Mouse (Mus musculus): ENCODE results near the gene Trim47. TPM values are rescaled to one million over a fixed set of nuclear protein-coding genes. Genes with fewer than 3 reads are reported as not detected.
A peak's percentile ranks its signal among the peaks of the same experiment; 100 is the strongest.
"Not testable (repeated sequence)": the region's sequence is repeated elsewhere in the genome, so short reads cannot be mapped to it uniquely, and the experiment has no call there.

Gene Trim47
- polyA plus RNA-seq, 1 experiment = 21.5 TPM

DNA sequence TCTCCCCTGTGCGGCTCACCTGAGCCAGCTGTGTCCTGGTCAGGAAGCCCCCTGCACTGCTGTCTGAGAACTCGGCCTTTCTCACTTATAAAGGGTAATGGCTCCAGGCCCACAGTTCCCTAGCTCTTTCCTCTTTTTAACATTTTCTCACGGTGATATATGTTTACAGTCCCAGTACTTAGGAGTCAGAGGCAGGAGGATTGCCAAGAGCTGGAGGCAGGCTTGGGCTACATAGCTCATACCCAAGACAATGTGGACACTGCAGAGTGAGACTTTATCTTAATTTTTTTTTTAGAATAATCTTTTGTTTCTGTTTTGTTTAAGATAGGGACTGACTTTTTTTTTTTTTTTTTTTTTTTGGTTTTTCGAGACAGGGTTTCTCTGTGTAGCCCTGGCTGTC lies 24.5 kb downstream of the Trim47 start:
- Histone ChIP-seq H3K4me3 (ENCODE audit: insufficient read depth, low read length) (no peak overlapping the region), H3K4me1 (ENCODE audit: control insufficient read depth, insufficient read depth, low read length) (peaks cover 6% of the 10 kb centered on the region; the same call in 1 of the 2 replicates), H3K27ac (ENCODE audit: insufficient read depth, low read length) (peak overlapping the region; percentile 10; the same call in 1 of the 2 replicates)
- TF ChIP-seq CTCF (IDR thresholded peaks at IDR 0.05; ENCODE audit: borderline replicate concordance, insufficient read depth, low read length) = no peak
- TF ChIP-seq POLR2A (IDR thresholded peaks at IDR 0.05; ENCODE audit: low read depth, low read length) = no peak

DNA sequence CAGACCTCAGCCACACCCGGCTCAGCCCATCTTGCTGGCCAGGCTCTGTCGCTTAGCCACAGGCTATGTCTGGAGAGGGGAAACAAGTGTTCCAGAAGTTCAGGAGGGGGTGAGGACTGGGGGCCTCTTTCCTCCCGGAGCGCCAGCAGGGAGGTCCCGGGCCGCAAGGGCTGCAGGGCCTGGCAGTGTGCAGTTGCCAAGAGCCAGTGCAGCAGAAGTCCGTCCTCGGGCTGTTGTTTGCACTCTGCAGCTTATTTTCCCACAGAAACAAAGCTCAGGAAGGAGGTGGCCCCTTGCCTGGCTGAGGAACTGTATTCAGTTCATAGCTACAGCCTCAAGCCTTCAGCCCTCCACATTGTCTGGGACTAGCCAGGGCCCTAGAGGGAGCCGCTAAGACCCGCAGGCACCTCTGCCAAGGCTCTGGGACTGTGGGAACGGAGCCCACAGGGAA lies 25.1 kb downstream of the Trim47 start:
- TF ChIP-seq CTCF (IDR thresholded peaks at IDR 0.05; ENCODE audit: borderline replicate concordance, insufficient read depth, low read length) = no peak
- TF ChIP-seq POLR2A (IDR thresholded peaks at IDR 0.05; ENCODE audit: low read depth, low read length) = no peak
- Histone ChIP-seq H3K27ac (ENCODE audit: insufficient read depth, low read length) (peak overlapping the region; percentile 10; the same call in 1 of the 2 replicates), H3K4me1 (ENCODE audit: control insufficient read depth, insufficient read depth, low read length) (peaks cover 6% of the 10 kb centered on the region; the same call in 1 of the 2 replicates), H3K4me3 (ENCODE audit: insufficient read depth, low read length) (no peak overlapping the region)

DNA sequence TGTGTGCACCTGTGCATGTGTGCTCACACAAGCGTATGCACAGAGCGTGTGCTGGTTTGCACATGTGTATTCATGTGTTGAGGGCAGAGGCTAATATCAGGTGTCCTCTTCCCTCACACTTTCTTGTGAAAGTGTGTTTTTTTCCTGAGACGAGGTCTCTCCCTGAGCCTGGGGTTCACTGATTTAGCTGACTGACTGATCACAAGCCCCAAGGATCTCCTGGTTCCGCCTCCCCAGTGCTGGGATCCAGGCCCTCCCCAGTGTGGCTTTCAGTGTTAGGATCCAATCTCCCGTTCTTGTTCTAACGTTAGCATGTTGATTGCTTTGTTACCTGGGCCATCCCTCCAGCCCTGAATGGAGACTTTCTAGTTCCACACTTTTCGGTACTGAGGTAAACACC lies 26.2 kb downstream of the Trim47 start:
- Histone ChIP-seq H3K4me1 (ENCODE audit: control insufficient read depth, insufficient read depth, low read length) (peaks cover 6% of the 10 kb centered on the region; the same call in 1 of the 2 replicates), H3K27ac (ENCODE audit: insufficient read depth, low read length) (no peak overlapping the region), H3K4me3 (ENCODE audit: insufficient read depth, low read length) (no peak overlapping the region)
- TF ChIP-seq POLR2A (IDR thresholded peaks at IDR 0.05; ENCODE audit: low read depth, low read length) (no peak), CTCF (IDR thresholded peaks at IDR 0.05; ENCODE audit: borderline replicate concordance, insufficient read depth, low read length) (no peak)

DNA sequence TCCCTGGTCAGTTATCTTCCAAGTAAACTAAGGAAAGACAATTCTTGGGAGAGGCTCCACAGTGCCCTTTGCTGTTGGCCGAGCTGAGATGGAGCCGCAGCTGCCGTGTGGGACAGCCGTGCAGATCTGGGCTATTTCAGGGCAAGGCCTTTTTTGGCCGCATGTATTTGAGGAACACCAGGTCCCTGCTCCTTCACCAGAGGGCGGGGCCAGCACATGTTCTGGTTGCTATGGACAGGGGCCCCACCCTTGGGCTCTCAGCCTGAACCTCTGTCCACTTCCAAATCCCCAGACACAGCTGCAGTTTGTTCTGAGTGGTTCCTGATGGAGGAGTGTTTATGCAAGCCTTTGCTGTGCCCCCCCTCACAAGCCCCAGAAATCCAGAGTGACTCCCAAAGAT lies 26.6 kb downstream of the Trim47 start:
- Histone ChIP-seq H3K4me3 (ENCODE audit: insufficient read depth, low read length) (no peak overlapping the region), H3K27ac (ENCODE audit: insufficient read depth, low read length) (no peak overlapping the region), H3K4me1 (ENCODE audit: control insufficient read depth, insufficient read depth, low read length) (peaks cover 6% of the 10 kb centered on the region; the same call in 1 of the 2 replicates)
- TF ChIP-seq POLR2A (IDR thresholded peaks at IDR 0.05; ENCODE audit: low read depth, low read length) = no peak
- TF ChIP-seq CTCF (IDR thresholded peaks at IDR 0.05; ENCODE audit: borderline replicate concordance, insufficient read depth, low read length) = no peak

DNA sequence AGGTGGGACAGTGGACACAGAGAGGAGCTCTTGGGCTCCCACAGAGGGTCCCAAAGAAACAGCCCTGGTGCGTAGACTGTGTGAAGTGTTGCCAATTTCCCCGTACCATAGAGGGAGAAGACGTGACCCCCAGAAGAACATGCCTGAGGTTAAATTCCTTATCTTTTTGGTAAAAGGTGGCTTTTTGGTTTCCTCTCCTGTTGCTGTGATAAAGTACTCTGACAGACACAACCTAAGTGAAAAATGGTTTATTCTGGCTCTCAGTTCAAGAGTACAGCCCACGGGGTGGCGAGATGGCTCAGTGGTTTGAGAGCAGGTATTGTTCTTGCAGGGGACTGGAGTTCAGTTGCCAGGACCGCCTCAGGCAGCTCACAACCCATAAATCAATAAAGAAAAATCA lies 27.5 kb downstream of the Trim47 start:
- no peak for TF ChIP-seq POLR2A (IDR thresholded peaks at IDR 0.05; ENCODE audit: low read depth, low read length)
- TF ChIP-seq CTCF (IDR thresholded peaks at IDR 0.05; ENCODE audit: borderline replicate concordance, insufficient read depth, low read length) = no peak
- Histone ChIP-seq H3K27ac (ENCODE audit: insufficient read depth, low read length) (no peak overlapping the region), H3K4me3 (ENCODE audit: insufficient read depth, low read length) (no peak overlapping the region), H3K4me1 (ENCODE audit: control insufficient read depth, insufficient read depth, low read length) (peaks cover 4% of the 10 kb centered on the region; the same call in 1 of the 2 replicates)

DNA sequence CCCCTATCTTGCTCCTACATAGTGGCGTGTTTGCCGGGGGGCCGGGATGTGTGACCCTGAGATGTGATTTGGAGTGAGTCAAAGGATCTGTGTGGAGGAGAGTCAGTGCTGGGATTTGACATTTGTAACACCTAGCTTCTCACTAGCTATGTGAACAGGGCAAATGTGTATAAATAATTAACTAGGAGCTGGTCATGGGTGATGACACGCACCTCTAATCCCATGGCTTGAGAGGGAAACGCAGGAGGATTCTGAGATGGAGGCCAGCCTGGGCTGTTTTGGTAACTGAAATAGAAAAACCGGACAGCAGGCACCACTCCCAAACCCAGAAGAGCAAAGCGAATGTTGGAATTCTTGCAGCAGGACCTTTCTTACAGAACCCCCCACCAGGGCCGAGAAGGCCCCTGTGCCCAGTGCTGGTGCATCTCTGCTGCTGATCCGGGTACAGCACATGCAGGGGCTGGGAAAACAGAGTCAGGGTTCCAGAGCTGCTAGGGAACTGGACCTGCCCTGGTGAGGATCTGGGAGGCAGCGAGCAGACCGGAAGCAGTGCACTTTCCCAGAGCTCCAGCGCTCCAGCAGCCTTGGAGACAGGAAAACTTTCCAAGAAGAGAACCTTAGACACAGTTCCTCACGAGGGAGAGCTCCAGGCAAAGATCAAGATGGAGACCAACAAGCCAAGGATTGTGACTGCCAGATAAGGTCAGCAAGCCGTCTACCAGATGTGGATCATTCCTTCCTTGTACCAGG lies 28.1 kb downstream of the Trim47 start:
- Histone ChIP-seq H3K27ac (ENCODE audit: insufficient read depth, low read length) (no peak overlapping the region), H3K4me1 (ENCODE audit: control insufficient read depth, insufficient read depth, low read length) (no peaks in the 10 kb centered on the region; the same call in 1 of the 2 replicates), H3K4me3 (ENCODE audit: insufficient read depth, low read length) (no peak overlapping the region)
- TF ChIP-seq CTCF (IDR thresholded peaks at IDR 0.05; ENCODE audit: borderline replicate concordance, insufficient read depth, low read length) (no peak), POLR2A (IDR thresholded peaks at IDR 0.05; ENCODE audit: low read depth, low read length) (no peak)

DNA sequence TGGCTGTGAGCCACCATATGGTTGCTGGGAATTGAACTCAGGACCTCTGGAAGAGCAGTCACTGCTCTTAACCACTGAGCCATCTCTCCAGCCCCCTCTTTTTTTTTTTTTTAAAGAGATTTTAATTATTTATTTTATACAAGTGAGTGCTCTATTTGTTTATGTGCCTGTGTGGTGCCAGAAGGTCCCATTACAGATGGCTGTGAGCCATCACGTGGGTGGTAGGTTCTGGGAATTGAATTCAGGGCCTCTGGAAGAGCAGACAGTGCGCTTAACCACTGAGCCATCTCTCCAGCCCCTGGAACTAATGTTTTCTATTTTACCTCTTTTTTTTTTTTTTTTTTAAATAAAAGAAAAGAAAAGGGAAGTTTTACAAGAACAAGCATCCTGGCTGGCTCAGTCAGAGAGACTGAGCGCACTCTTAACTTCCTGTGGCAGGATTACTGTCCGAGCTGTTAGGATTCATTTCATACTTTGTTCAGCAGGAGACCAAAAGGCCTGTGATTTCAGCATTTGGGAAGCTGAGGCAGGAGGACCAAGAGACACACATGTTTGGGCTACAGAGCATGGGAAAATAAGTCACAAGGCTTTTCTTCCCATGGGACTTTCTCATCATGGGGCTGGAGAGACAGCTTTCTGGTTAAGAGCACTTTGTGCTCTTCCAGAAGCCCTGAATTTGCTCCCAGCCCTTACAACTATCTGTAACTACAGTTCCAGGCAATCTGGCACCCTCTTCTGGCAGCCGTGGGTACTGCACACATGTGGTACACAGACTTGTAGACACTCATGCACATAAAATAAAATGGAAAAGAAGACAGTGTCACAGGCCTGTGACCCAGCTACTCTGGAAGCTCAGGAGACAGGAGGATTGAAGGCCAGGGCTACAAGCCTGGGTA lies 30.5 kb downstream of the Trim47 start:
- Histone ChIP-seq H3K4me1 (ENCODE audit: control insufficient read depth, insufficient read depth, low read length) (no peaks in the 10 kb centered on the region), H3K27ac (ENCODE audit: insufficient read depth, low read length) (no peak overlapping the region), H3K4me3 (ENCODE audit: insufficient read depth, low read length) (no peak overlapping the region)
- TF ChIP-seq CTCF (IDR thresholded peaks at IDR 0.05; ENCODE audit: borderline replicate concordance, insufficient read depth, low read length) (peak; percentile 22; the same call in 1 of the 2 replicates), POLR2A (IDR thresholded peaks at IDR 0.05; ENCODE audit: low read depth, low read length) (no peak)

DNA sequence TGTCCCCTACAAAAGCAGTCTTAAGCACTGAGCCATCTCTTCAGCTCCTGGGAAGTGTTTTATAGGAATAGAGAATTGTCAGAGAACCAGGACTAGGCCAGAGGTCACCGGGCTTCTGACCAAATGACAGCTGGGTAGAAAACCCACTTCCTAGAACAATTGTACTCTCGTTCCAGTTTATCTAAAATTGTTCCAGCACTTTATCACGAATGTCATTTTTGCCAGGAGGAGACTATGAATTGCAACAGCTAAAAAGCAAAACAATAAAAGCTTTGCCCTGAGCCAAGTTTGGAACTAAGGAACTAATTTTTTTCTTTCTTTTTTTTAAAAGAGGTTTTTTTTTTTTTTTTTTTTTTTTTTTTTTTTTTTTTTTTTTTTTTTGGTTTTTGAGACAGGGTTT lies 31.4 kb downstream of the Trim47 start:
- Histone ChIP-seq H3K4me3 (ENCODE audit: insufficient read depth, low read length) (no peak overlapping the region), H3K4me1 (ENCODE audit: control insufficient read depth, insufficient read depth, low read length) (no peaks in the 10 kb centered on the region), H3K27ac (ENCODE audit: insufficient read depth, low read length) (no peak overlapping the region)
- TF ChIP-seq POLR2A (IDR thresholded peaks at IDR 0.05; ENCODE audit: low read depth, low read length) (no peak), CTCF (IDR thresholded peaks at IDR 0.05; ENCODE audit: borderline replicate concordance, insufficient read depth, low read length) (no peak)

DNA sequence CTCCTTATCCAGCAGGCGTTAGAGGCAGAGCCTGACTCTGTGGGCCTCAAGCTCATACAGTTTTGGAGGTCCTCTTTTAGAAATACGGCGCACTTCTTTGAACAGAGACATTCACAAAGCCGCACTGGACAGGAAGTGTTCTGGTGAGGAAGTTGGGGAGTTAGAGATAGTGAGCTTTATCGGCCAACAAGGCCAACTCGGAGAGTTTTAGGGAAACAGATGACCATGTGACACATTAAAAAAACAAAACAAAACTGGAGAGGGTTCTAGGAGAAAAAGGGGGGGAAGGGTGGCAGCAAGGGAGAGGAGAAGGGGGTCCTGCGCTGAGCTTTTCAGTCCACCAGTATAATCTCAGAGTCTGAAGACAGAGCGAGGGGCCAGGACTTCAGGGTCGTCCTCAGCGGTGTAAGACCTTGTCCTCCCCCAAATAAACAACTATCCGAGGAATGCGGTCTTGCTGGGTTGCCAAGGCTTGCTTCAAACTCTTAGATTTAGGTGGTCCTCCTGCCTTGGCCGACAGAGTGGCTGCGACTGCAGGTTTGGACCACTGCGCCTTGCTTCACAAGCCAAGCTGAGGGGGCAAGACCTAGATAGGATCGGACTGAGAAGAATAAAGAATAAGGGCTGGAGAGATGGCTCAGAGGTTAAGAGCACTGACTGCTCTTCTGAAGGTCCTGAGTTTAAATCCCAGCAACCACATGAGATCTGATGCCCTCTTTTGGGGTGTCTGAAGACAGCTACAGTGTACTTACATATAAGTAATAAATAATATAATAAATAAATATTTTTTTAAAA lies 33.0 kb downstream of the Trim47 start:
- Histone ChIP-seq H3K4me3 (ENCODE audit: insufficient read depth, low read length) (no peak overlapping the region), H3K4me1 (ENCODE audit: control insufficient read depth, insufficient read depth, low read length) (no peaks in the 10 kb centered on the region), H3K27ac (ENCODE audit: insufficient read depth, low read length) (no peak overlapping the region)
- TF ChIP-seq POLR2A (IDR thresholded peaks at IDR 0.05; ENCODE audit: low read depth, low read length) = no peak
- TF ChIP-seq CTCF (IDR thresholded peaks at IDR 0.05; ENCODE audit: borderline replicate concordance, insufficient read depth, low read length) = no peak

DNA sequence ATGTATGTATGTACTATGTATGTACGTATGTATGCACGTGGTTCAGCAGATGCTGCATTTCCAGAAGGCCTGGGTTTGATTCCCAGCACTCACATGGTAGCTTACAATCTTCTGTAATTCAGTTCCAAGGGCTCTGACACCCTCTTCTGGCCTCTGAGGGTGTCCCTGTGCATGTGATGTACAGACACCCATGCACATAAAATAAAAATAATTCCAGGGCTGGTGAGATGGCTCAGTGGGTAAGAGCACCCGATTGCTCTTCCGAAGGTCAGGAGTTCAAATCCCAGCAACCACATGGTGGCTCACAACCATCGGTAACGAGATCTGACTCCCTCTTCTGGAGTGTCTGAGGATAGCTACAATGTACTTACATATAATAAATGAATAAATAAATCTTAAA lies 34.1 kb downstream of the Trim47 start:
- H3K4me1 ChIP-seq (ENCODE audit: control insufficient read depth, insufficient read depth, low read length); H3K4me3 ChIP-seq (ENCODE audit: insufficient read depth, low read length): not testable (repeated sequence)

More for the DNA sequence above, 34.1 kb downstream of the Trim47 start:
- H3K27ac ChIP-seq (ENCODE audit: insufficient read depth, low read length) = not testable (repeated sequence)

All from embryonic fibroblast, embryonic 13.5 days (primary cell).